Mouse (Mus musculus) midbrain, embryonic 13.5 days (tissue): ENCODE data around the gene Gm20662. TPM values are rescaled to one million over a fixed set of nuclear protein-coding genes. Genes with fewer than 3 reads are reported as not detected.

ENCODE experiments used
- ATAC-seq: fragments of 200-750 bp; cut with Nextera tagmentation; 2 replicates; pipeline ENCODE4 v1.8.0; 2017; ENCODE audit warnings: mild to moderate bottlenecking, moderate TSS enrichment, moderate library complexity
- H3K27ac ChIP-seq: fragments of 300-500 bp; sonication (generic); 2 replicates; pipeline ENCODE4 v1.5.1; 2015; ENCODE audit warnings: inconsistent platforms, mild to moderate bottlenecking, moderate library complexity
- H3K27me3 ChIP-seq: fragments of 300-500 bp; sonication (generic); 2 replicates; pipeline ENCODE4 v1.6.1; 2015; ENCODE audit warnings: mild to moderate bottlenecking, inconsistent platforms
- H3K36me3 ChIP-seq: fragments of 300-500 bp; sonication (generic); 2 replicates; pipeline ENCODE4 v1.6.1; 2015; ENCODE audit warnings: mild to moderate bottlenecking, inconsistent platforms
- H3K4me1 ChIP-seq: fragments of 300-500 bp; sonication (generic); replicated peaks from 2 replicates; pipeline ENCODE4 v1.6.1; 2015; ENCODE audit warnings: inconsistent platforms
- H3K4me2 ChIP-seq: fragments of 300-500 bp; sonication (generic); replicated peaks from 2 replicates; pipeline ENCODE4 v1.6.1; 2015; ENCODE audit warnings: moderate library complexity, mild to moderate bottlenecking, inconsistent platforms
- H3K4me3 ChIP-seq: fragments of 300-500 bp; sonication (generic); replicated peaks from 2 replicates; pipeline ENCODE4 v1.5.1; 2015; ENCODE audit warnings: mild to moderate bottlenecking, inconsistent platforms
- H3K9ac ChIP-seq: fragments of 300-500 bp; sonication (generic); replicated peaks from 2 replicates; pipeline ENCODE4 v1.6.1; 2015; ENCODE audit warnings: mild to moderate bottlenecking, inconsistent platforms
- H3K9me3 ChIP-seq: fragments of 300-500 bp; sonication (generic); 2 replicates; pipeline ENCODE4 v1.6.1; 2016; ENCODE audit warnings: mild to moderate bottlenecking, inconsistent platforms
- WGBS: fragments of 180-500 bp; shearing (Covaris S2); methylation state at CpG from one replicate; pipeline ENCODE4 v1.1.7; 2015; 5-methylcytosine and 5-hydroxymethylcytosine counted together
- polyA plus RNA-seq: library from polyadenylated mRNA; unstranded; fragments of >200 nt; fragmentation: Nextera tagmentation; extraction: Ambion mirVana; gene quantifications from 2 replicates; pipeline ENCODE4 v1.2.1, GENCODE M21; 2015

Gm20662 gene
- polyA plus RNA-seq, 1 experiment from 2014 or later, result 0.36 TPM

DNA sequence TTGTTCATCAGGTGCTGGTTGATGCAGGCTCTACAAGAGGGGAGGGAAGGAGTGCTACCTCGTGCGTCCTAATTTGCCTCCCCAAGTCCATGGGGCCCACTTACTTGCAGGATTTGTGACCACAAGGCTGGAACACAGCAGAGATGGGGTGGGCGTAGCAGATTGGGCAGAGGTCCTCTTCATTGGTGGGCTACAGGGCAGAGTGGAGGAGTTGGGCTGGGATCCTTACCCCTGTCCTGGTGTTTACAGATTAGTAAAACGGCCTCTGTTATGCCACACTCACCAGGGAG lies 55.7 kb downstream of the Gm20662 start:
- H3K36me3 ChIP-seq, result peaks cover 63% of the 10 kb centered on the region
- no peak overlapping the region for H3K4me2 ChIP-seq
- WGBS, result 90% methylated on average over 4 of the region's 4 CpGs
- H3K9ac ChIP-seq, result no peak overlapping the region
- H3K4me1 ChIP-seq, result peaks cover 35% of the 10 kb centered on the region
- H3K27ac ChIP-seq, result no peak overlapping the region
- no peaks in the 10 kb centered on the region for H3K9me3 ChIP-seq
- ATAC-seq, result no peak
- H3K27me3 ChIP-seq, result no peaks in the 10 kb centered on the region
- H3K4me3 ChIP-seq, result no peak overlapping the region

DNA sequence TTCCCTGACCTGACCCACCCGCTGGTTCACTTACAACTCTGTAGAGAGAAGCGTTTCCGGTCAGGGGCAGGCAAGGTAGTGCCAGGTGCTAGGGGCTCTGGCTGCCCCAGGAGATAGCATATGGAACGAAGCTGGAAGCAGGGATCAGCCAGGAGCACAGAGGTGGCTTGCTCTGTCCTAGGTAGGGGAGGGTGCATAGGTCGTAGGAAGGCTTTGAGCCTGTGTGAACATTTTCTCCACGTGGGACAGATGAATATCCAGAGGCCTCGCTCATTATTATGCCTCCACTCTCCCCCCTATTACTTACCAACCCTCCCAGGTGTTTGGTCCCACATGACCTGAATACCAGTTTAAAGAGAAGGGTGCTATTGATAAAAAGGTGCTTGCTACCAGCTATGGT lies 56.3 kb downstream of the Gm20662 start:
- H3K36me3 ChIP-seq, result peaks cover 63% of the 10 kb centered on the region
- H3K4me3 ChIP-seq, result no peak overlapping the region
- no peak overlapping the region for H3K27ac ChIP-seq
- no peak for ATAC-seq
- no peaks in the 10 kb centered on the region for H3K9me3 ChIP-seq
- H3K9ac ChIP-seq, result no peak overlapping the region
- WGBS, result 77% methylated on average over 7 of the region's 7 CpGs
- H3K4me2 ChIP-seq, result no peak overlapping the region
- H3K4me1 ChIP-seq, result peaks cover 35% of the 10 kb centered on the region
- H3K27me3 ChIP-seq, result no peaks in the 10 kb centered on the region

DNA sequence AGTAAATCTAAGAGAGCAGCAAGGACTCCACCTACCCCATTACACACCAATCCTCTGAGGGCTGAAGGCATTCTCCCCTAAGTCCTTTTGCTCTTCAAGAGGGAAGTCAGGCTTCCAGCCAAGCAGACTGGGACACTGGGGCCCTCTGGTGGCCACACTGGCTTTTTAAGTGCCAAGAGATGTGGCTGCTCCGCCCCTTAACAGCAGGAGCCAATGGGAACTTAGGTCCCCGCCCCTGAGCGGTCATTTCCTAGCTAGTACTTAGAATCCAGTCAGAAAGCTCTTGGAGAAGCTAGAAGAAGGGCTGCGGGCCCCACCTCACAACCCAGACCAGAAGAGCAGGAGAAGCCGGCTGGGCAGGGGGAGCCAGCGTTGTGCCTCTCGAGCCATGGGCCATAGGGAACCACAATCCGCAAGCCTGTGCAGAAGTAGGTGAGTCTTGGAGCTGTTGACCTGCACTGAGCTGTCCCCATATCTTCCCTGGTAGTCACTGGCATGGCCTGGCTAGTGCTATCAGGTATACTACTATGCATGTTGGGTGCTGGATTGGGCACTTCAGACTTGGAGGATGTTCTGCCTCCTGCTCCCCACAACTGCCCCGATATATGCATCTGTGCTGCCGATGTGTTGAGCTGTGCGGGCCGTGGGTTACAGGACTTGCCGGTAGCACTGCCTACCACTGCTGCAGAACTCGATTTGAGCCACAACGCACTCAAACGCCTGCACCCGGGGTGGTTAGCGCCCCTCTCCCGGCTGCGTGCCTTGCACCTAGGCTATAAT lies 56.9 kb downstream of the Gm20662 start, which contains the start of gene Amigo3:
Amigo3 (plus strand) TSS at position 275 of the 780 bp plus-strand sequence.
- peaks cover 29% of the 10 kb centered on the region for H3K4me1 ChIP-seq
- ATAC-seq, result peak; percentile 15
- WGBS, result 61% methylated on average over 20 of the region's 20 CpGs
- no peak within 1 kb of the TSS for H3K9ac ChIP-seq
- peak within 1 kb of the TSS; percentile 28 for H3K4me2 ChIP-seq
- H3K4me3 ChIP-seq, result 0 out of 2 replicates have a peak within 1 kb of the TSS, but pooled peaks have one; percentile 2
- H3K27ac ChIP-seq, result no peak within 1 kb of the TSS
- H3K27me3 ChIP-seq, result no peaks in the 10 kb centered on the region
- H3K36me3 ChIP-seq, result peaks cover 64% of the 10 kb centered on the region
- no peaks in the 10 kb centered on the region for H3K9me3 ChIP-seq

DNA sequence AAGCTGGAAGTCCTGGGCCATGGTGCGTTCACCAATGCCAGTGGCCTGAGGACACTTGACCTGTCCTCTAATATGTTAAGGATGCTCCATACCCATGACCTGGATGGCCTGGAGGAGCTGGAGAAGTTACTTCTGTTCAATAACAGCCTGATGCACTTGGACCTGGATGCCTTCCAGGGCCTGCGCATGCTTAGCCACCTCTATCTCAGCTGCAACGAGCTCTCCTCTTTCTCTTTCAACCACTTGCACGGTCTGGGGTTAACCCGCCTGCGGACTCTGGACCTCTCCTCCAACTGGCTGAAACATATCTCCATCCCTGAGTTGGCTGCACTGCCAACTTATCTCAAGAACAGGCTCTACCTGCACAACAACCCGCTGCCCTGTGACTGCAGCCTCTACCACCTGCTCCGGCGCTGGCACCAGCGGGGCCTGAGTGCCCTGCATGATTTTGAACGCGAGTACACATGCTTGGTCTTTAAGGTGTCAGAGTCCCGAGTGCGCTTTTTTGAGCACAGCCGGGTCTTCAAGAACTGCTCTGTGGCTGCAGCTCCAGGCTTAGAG lies 57.6 kb downstream of the Gm20662 start:
- Histone ChIP-seq H3K27ac (no peak overlapping the region), H3K4me3 (no peak overlapping the region), H3K9ac (no peak overlapping the region), H3K4me1 (peaks cover 23% of the 10 kb centered on the region), H3K9me3 (no peaks in the 10 kb centered on the region), H3K36me3 (peaks cover 70% of the 10 kb centered on the region), H3K27me3 (no peaks in the 10 kb centered on the region), H3K4me2 (no peak overlapping the region)
- no peak for ATAC-seq
- WGBS, result 92% methylated on average over 15 of the region's 15 CpGs

DNA sequence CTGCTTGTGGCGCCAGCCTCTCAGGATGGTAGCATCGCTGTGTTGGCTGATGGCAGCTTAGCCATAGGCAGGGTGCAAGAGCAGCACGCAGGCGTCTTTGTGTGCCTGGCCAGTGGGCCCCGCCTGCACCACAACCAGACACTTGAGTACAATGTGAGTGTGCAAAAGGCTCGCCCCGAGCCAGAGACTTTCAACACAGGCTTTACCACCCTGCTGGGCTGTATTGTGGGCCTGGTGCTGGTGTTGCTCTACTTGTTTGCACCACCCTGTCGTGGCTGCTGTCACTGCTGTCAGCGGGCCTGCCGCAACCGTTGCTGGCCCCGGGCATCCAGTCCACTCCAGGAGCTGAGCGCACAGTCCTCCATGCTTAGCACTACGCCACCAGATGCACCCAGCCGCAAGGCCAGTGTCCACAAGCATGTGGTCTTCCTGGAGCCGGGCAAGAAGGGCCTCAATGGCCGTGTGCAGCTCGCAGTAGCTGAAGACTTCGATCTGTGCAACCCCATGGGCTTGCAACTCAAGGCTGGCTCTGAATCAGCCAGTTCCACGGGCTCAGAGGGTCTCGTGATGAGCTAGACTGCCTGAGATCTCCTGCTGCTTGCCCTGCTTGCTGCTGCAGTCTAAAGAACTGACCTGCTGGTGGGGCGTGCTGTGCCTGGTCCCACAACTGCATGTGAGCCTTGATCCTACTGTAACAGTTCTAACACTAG lies 58.3 kb downstream of the Gm20662 start:
- no peak overlapping the region for H3K27ac ChIP-seq
- peaks cover 22% of the 10 kb centered on the region for H3K4me1 ChIP-seq
- WGBS, result 91% methylated on average over 22 of the region's 22 CpGs
- no peak overlapping the region for H3K4me2 ChIP-seq
- no peak overlapping the region for H3K4me3 ChIP-seq
- no peak for ATAC-seq
- no peaks in the 10 kb centered on the region for H3K9me3 ChIP-seq
- peaks cover 78% of the 10 kb centered on the region for H3K36me3 ChIP-seq
- H3K9ac ChIP-seq, result no peak overlapping the region
- no peaks in the 10 kb centered on the region for H3K27me3 ChIP-seq

DNA sequence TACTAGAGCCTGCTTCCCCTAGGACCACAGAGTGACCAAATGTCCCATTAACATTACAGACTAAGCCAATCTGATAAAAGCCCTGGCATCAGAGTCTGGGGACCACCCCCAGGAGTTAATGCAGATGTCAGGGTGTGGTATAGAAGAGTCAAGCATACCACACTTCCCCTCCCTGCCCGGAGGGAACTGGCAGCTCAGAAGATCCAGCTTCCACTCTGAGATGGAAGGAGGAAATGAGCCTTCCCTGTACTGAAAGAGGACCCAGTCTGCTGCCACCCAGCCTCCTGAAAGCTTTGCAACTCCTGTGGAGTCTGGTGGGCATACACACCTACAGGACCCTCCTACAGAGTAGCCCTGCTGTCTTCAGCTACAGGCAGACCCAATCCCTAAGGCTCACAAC lies 58.9 kb downstream of the Gm20662 start:
- H3K9ac ChIP-seq, result no peak overlapping the region
- no peaks in the 10 kb centered on the region for H3K9me3 ChIP-seq
- no peak overlapping the region for H3K4me2 ChIP-seq
- 82% methylated on average over 1 of the region's 1 CpGs for WGBS
- H3K4me3 ChIP-seq, result no peak overlapping the region
- peaks cover 84% of the 10 kb centered on the region for H3K36me3 ChIP-seq
- H3K27ac ChIP-seq, result no peak overlapping the region
- H3K27me3 ChIP-seq, result no peaks in the 10 kb centered on the region
- ATAC-seq, result no peak
- peaks cover 16% of the 10 kb centered on the region for H3K4me1 ChIP-seq

DNA sequence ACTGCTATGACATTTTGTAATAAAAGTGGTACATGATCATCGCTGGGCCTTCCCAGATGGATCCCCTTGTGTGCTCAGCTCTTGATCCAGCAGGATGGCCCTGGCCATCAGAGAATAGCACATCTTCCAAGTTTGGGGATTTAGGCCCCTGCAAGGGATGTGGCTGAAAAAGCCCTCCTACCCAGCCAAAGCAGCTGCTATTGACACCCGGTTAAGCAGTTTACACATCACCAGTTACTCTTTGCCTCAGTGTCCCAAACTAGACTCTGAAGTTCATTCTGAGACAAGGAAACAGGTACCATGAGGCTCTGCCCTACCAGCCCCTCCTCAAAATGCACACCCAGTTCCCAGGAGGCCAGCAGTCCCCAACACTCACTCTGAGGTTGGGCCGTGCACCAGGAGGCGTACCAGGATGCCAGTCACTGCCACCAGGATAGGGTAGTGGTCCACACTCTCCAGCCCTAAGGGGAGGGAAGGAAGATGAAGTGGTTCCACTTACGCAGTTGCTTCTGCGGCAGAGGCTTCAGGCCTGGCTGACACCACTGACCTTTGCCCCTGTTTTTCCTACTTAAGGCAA lies 59.6 kb downstream of the Gm20662 start:
- Histone ChIP-seq H3K4me2 (no peak overlapping the region), H3K27ac (no peak overlapping the region), H3K27me3 (no peaks in the 10 kb centered on the region), H3K36me3 (peaks cover 85% of the 10 kb centered on the region), H3K9me3 (no peaks in the 10 kb centered on the region), H3K4me3 (no peak overlapping the region), H3K9ac (no peak overlapping the region), H3K4me1 (peaks cover 12% of the 10 kb centered on the region)
- WGBS, result 91% methylated on average over 6 of the region's 6 CpGs
- ATAC-seq, result no peak

DNA sequence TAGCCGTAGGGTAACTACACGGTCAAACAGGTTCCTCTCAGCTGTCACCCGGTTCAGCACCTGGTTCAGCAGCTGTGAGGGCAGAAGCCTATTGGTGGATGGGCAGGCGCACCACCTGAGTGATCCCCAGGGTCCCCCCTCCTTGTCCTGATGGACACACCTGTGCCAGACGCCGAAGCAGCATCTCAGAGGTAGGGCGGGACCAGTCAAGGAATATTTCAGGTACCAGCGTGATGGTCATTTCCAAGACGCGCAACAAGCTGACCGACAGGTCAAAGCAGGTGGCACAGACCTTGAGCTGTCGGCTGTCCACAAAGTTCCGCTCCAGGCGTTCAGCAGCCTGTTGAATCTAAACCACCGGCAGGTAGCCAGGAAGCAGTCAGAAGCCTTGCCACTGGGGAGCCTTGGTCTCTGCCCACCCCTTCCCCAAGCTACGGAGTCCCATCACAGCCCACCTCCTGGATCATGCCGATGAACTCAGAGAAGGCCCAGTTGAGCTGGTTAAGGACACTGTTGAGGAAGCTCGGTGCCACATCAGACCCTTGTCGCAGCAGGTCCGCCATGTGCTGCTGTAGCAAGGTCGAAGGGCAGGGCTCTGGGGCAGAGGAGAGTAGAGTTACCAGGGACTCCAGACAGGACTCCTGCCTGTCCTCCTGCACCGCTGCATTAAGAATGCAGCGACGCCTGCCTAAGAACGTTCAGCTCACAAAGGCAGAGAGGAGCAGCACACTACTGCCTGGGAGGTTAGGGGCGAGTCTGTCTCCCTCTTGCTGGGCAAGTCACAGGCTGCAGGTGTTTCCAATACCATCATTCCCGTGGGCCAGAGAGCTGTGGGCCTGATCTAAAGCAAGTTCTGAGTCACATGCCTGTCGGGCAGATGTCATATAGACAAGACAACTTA lies 60.5 kb downstream of the Gm20662 start:
- H3K36me3 ChIP-seq, result peaks cover 80% of the 10 kb centered on the region
- peaks cover 12% of the 10 kb centered on the region for H3K4me1 ChIP-seq
- 80% methylated on average over 28 of the region's 28 CpGs for WGBS
- ATAC-seq, result no peak
- no peak overlapping the region for H3K9ac ChIP-seq
- H3K4me2 ChIP-seq, result no peak overlapping the region
- no peaks in the 10 kb centered on the region for H3K27me3 ChIP-seq
- H3K27ac ChIP-seq, result no peak overlapping the region
- no peaks in the 10 kb centered on the region for H3K9me3 ChIP-seq
- H3K4me3 ChIP-seq, result no peak overlapping the region

DNA sequence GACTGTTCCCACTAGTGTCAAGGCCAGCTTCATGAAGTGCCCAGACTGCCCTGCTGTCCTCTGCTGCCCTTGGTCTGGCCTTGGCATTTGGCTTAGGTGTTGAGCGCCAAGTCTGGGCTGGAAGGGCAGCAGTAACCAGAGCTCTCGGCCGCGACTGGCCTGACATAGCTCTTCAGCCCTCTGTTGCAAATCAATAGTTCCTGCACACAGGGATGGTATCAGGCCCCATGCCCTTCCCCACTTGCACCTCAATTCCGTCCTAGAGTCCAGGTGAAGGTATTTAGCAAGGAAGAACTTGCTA lies 61.1 kb downstream of the Gm20662 start:
- no peak for ATAC-seq
- Histone ChIP-seq H3K27ac (no peak overlapping the region), H3K9me3 (no peaks in the 10 kb centered on the region), H3K36me3 (peaks cover 80% of the 10 kb centered on the region), H3K4me1 (peaks cover 14% of the 10 kb centered on the region), H3K27me3 (no peaks in the 10 kb centered on the region), H3K9ac (no peak overlapping the region), H3K4me2 (no peak overlapping the region), H3K4me3 (no peak overlapping the region)
- WGBS, result 91% methylated on average over 5 of the region's 5 CpGs

DNA sequence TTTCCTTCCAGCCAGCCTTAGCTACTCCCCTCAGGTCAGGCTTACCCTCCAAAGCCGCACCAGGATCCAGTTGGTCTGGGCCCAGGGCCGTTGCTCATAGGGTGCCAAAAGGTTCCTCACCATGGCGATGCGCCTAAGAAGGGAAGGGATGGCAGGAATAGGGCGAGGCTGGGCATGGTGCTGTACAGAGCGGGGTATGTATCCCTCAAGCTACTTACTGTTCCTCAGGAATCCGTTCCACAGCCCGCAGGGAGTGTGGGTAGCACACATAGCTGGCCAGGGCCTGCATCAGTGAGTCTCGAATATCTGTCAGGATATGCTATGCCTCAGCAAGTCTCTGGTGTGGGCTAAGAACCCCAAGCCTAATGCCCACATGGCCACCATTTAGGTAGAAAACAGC lies 62.1 kb downstream of the Gm20662 start:
- Histone ChIP-seq H3K4me3 (no peak overlapping the region), H3K27me3 (no peaks in the 10 kb centered on the region), H3K9me3 (no peaks in the 10 kb centered on the region), H3K9ac (no peak overlapping the region), H3K36me3 (peaks cover 91% of the 10 kb centered on the region), H3K4me2 (no peak overlapping the region), H3K27ac (no peak overlapping the region), H3K4me1 (peaks cover 5% of the 10 kb centered on the region; the same call in 1 of the 2 replicates)
- WGBS, result 90% methylated on average over 9 of the region's 9 CpGs
- ATAC-seq, result no peak

DNA sequence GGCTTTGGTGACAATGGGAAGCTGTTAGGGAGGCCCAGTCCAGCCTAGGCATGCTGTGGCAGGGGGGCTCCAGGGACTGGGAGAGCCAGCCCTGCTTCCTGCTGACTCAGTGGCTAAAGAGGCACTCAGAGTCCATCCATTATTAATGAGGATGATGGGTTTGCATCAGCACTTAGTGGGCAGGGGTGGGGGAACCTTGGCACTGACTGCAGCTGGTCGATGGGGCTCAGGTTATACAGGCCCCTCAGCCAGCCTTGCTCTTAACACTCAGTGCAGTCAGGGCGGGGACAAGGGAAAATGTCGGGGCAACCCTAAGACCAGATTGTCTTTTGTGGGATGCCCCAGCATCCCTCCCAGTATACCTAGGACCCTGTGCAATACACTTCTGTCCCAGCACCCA lies 66.0 kb downstream of the Gm20662 start:
- peaks cover 82% of the 10 kb centered on the region for H3K36me3 ChIP-seq
- ATAC-seq, result peak; percentile 22; the same call in 1 of the 2 replicates
- no peak overlapping the region for H3K4me2 ChIP-seq
- 0 out of 2 replicates have a peak, but pooled peaks cover 2% of the 10 kb centered on the region for H3K4me1 ChIP-seq
- no peak overlapping the region for H3K27ac ChIP-seq
- no peak overlapping the region for H3K4me3 ChIP-seq
- 83% methylated on average over 3 of the region's 3 CpGs for WGBS
- H3K9me3 ChIP-seq, result no peaks in the 10 kb centered on the region
- H3K27me3 ChIP-seq, result no peaks in the 10 kb centered on the region
- H3K9ac ChIP-seq, result no peak overlapping the region; the same call in 1 of the 2 replicates
